Mouse (Mus musculus): ENCODE results near the gene Tns1.

DNA sequence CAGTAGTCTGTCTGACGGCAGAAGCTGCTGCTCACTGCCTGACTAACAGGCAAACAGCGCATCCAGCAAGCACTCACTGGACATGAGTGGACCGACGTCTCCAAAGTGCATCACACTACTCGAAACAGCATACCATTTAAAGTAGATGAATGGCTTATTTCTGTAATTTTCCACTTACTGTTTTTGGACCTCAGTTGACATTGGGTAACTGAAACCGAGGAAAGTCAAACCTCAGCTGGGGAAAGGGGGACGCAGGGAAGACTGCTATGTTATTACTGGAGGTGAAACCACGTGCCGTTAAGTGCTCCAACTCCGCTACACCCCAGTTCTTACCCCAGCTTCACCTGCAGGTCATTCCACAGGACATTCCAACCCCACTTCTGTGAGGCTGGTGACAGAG lies 111.5 kb downstream of the Tns1 start:
- TF ChIP-seq CTCF (conservative IDR thresholded peaks at IDR 0.05; ENCODE audit: insufficient read depth, insufficient read length, low read depth, low read length) (no peak), POLR2A (IDR thresholded peaks at IDR 0.05; ENCODE audit: low read depth, low read length) (no peak)
